Mouse (Mus musculus) heart, embryonic 16.5 days (tissue): ENCODE data around the gene Rassf2. TPM values are rescaled to one million over a fixed set of nuclear protein-coding genes. Genes with fewer than 3 reads are reported as not detected.
A peak's percentile ranks its signal among the peaks of the same experiment; 100 is the strongest.

Source experiments
- ATAC-seq: fragments of 200-750 bp; cut with Nextera tagmentation; replicated peaks from 2 replicates; pipeline ENCODE4 v1.8.0; 2017; ENCODE audit warnings: moderate number of reproducible peaks; ENCODE audit not compliant: insufficient read depth, low FRiP score; ENCODE audit errors: extremely low read depth
- H3K27ac ChIP-seq: fragments of 300-500 bp; sonication (generic); 2 replicates; pipeline ENCODE4 v1.5.1; 2014; ENCODE audit warnings: mild to moderate bottlenecking, low read length, control low read depth, moderate library complexity
- H3K27me3 ChIP-seq: fragments of 300-500 bp; sonication (generic); 2 replicates; pipeline ENCODE4 v1.6.1; 2014; ENCODE audit warnings: low read length, mixed read lengths; ENCODE audit not compliant: control insufficient read depth, insufficient read depth
- H3K36me3 ChIP-seq: fragments of 300-500 bp; sonication (generic); 2 replicates; pipeline ENCODE4 v1.6.1; 2014; ENCODE audit not compliant: control insufficient read depth, insufficient read depth
- H3K4me1 ChIP-seq: fragments of 300-500 bp; sonication (generic); 2 replicates; pipeline ENCODE4 v1.6.1; 2014; ENCODE audit warnings: low read length, mixed read lengths; ENCODE audit not compliant: control insufficient read depth, insufficient read depth
- H3K4me2 ChIP-seq: fragments of 300-500 bp; sonication (generic); 2 replicates; pipeline ENCODE4 v1.6.1; 2014; ENCODE audit warnings: low read depth, mild to moderate bottlenecking, control low read depth, low read length
- H3K4me3 ChIP-seq: fragments of 300-500 bp; sonication (generic); 2 replicates; pipeline ENCODE4 v1.5.1; 2014; ENCODE audit warnings: mild to moderate bottlenecking, control low read depth, low read length
- H3K9ac ChIP-seq: fragments of 300-500 bp; sonication (generic); 2 replicates; pipeline ENCODE4 v1.6.1; 2014; ENCODE audit warnings: low read length, control low read depth
- H3K9me3 ChIP-seq: fragments of 300-500 bp; sonication (generic); replicated peaks from 2 replicates; pipeline ENCODE4 v1.6.1; 2016; ENCODE audit warnings: low read length; ENCODE audit not compliant: control insufficient read depth
- WGBS: fragments of 180-500 bp; shearing (Covaris S2); extraction: QIAGEN DNeasy Blood & Tissue Kit; methylation state at CpG from one replicate; pipeline ENCODE4 v1.1.7; 2014; 5-methylcytosine and 5-hydroxymethylcytosine counted together
- polyA plus RNA-seq: library from polyadenylated mRNA; unstranded; fragments of >200 nt; fragmentation: Nextera tagmentation; extraction: Ambion mirVana; gene quantifications from 2 replicates; pipeline ENCODE4 v1.2.1, GENCODE M21; 2015

Gene Rassf2
- 10.6 and 12.5 TPM in 2 replicates for polyA plus RNA-seq

GRCm38 (mm10) chr2:132029646-132030417 is at the start of gene Rassf2:
Rassf2 (minus strand) TSS chr2:132030258.
- Histone ChIP-seq H3K4me1 (peaks cover 14% of the 10 kb centered on the region), H3K9me3 (no peaks in the 10 kb centered on the region), H3K27me3 (0 out of 2 replicates have a peak, but pooled peaks cover 5% of the 10 kb centered on the region), H3K36me3 (no peaks in the 10 kb centered on the region), H3K4me2 (peak within 1 kb of the TSS; percentile 98), H3K9ac (peak within 1 kb of the TSS; percentile 80), H3K27ac (peak within 1 kb of the TSS; percentile 79), H3K4me3 (peak within 1 kb of the TSS; percentile 74)
- ATAC-seq, result peak; percentile 87
- 0% methylated on average over 37 of the region's 48 CpGs for WGBS

- WGBS, result 32% methylated on average over 5 of the region's 5 CpGs
- no peak overlapping the region for H3K9ac ChIP-seq
- H3K9me3 ChIP-seq, result no peaks in the 10 kb centered on the region
- peaks cover 6% of the 10 kb centered on the region for H3K36me3 ChIP-seq
- peak overlapping the region; percentile 79 for H3K27ac ChIP-seq
- H3K4me2 ChIP-seq, result peak overlapping the region; percentile 8; the same call in 1 of the 2 replicates
- H3K4me1 ChIP-seq, result peaks cover 26% of the 10 kb centered on the region
- ATAC-seq, result peak; percentile 85
- no peaks in the 10 kb centered on the region for H3K27me3 ChIP-seq
- no peak overlapping the region for H3K4me3 ChIP-seq
Measured at GRCm38 (mm10) chr2:132079139-132079538, 49.1 kb upstream of the Rassf2 start.

- no peak for ATAC-seq
- WGBS, result 81% methylated on average over 3 of the region's 3 CpGs
- H3K4me2 ChIP-seq, result no peak overlapping the region
- peaks cover 9% of the 10 kb centered on the region for H3K4me1 ChIP-seq
- H3K4me3 ChIP-seq, result no peak overlapping the region
- H3K27me3 ChIP-seq, result no peaks in the 10 kb centered on the region
- H3K36me3 ChIP-seq, result peaks cover 17% of the 10 kb centered on the region
- no peak overlapping the region for H3K27ac ChIP-seq
- H3K9me3 ChIP-seq, result no peaks in the 10 kb centered on the region
- no peak overlapping the region for H3K9ac ChIP-seq
Measured at GRCm38 (mm10) chr2:132073052-132073451, 43.0 kb upstream of the Rassf2 start.

- WGBS, result 85% methylated on average over 10 of the region's 10 CpGs
- no peak overlapping the region for H3K4me3 ChIP-seq
- H3K9me3 ChIP-seq, result no peaks in the 10 kb centered on the region
- peaks cover 14% of the 10 kb centered on the region for H3K36me3 ChIP-seq
- H3K4me1 ChIP-seq, result no peaks in the 10 kb centered on the region
- ATAC-seq, result no peak
- H3K9ac ChIP-seq, result no peak overlapping the region
- no peak overlapping the region for H3K27ac ChIP-seq
- H3K4me2 ChIP-seq, result no peak overlapping the region
- H3K27me3 ChIP-seq, result no peaks in the 10 kb centered on the region
Measured at GRCm38 (mm10) chr2:132069985-132070735, 40.1 kb upstream of the Rassf2 start.

- H3K4me2 ChIP-seq, result no peak overlapping the region
- no peak overlapping the region for H3K27ac ChIP-seq
- peaks cover 8% of the 10 kb centered on the region; the same call in 1 of the 2 replicates for H3K4me1 ChIP-seq
- H3K9me3 ChIP-seq, result no peaks in the 10 kb centered on the region
- 0 out of 2 replicates have a peak, but pooled peaks cover 5% of the 10 kb centered on the region for H3K36me3 ChIP-seq
- no peak overlapping the region for H3K9ac ChIP-seq
- 52% methylated on average over 11 of the region's 11 CpGs for WGBS
- no peak overlapping the region for H3K4me3 ChIP-seq
- H3K27me3 ChIP-seq, result no peaks in the 10 kb centered on the region
- ATAC-seq, result peak; percentile 51; the same call in 1 of the 2 replicates
Measured at GRCm38 (mm10) chr2:132064185-132064831, 34.2 kb upstream of the Rassf2 start.

- no peak overlapping the region for H3K4me2 ChIP-seq
Measured at GRCm38 (mm10) chr2:132063776-132064175, 33.7 kb upstream of the Rassf2 start.

GRCm38 (mm10) chr2:132061884-132062283 is 31.8 kb upstream of the Rassf2 start:
- ATAC-seq, result no peak
- no peak overlapping the region for H3K4me2 ChIP-seq
- 93% methylated on average over 11 of the region's 11 CpGs for WGBS
- no peak overlapping the region for H3K9ac ChIP-seq
- no peaks in the 10 kb centered on the region for H3K9me3 ChIP-seq
- no peak overlapping the region for H3K27ac ChIP-seq
- H3K36me3 ChIP-seq, result peaks cover 19% of the 10 kb centered on the region
- H3K27me3 ChIP-seq, result no peaks in the 10 kb centered on the region
- H3K4me3 ChIP-seq, result no peak overlapping the region
- H3K4me1 ChIP-seq, result peaks cover 8% of the 10 kb centered on the region; the same call in 1 of the 2 replicates

More at GRCm38 (mm10) chr2:132063776-132064175, 33.7 kb upstream of the Rassf2 start:
- no peak overlapping the region for H3K4me3 ChIP-seq
- no peaks in the 10 kb centered on the region for H3K9me3 ChIP-seq
- H3K27me3 ChIP-seq, result no peaks in the 10 kb centered on the region
- ATAC-seq, result peak; percentile 21; the same call in 1 of the 2 replicates
- no peak overlapping the region for H3K27ac ChIP-seq
- 72% methylated on average over 3 of the region's 3 CpGs for WGBS
- peaks cover 8% of the 10 kb centered on the region; the same call in 1 of the 2 replicates for H3K4me1 ChIP-seq
- no peak overlapping the region for H3K9ac ChIP-seq
- 0 out of 2 replicates have a peak, but pooled peaks cover 5% of the 10 kb centered on the region for H3K36me3 ChIP-seq

GRCm38 (mm10) chr2:132059919-132060318 is 29.9 kb upstream of the Rassf2 start:
- H3K4me1 ChIP-seq, result peaks cover 22% of the 10 kb centered on the region
- no peak overlapping the region for H3K9ac ChIP-seq
- no peak overlapping the region for H3K27ac ChIP-seq
- 86% methylated on average over 8 of the region's 8 CpGs for WGBS
- no peaks in the 10 kb centered on the region for H3K27me3 ChIP-seq
- H3K9me3 ChIP-seq, result no peaks in the 10 kb centered on the region
- H3K36me3 ChIP-seq, result peaks cover 22% of the 10 kb centered on the region
- no peak for ATAC-seq
- no peak overlapping the region for H3K4me2 ChIP-seq
- no peak overlapping the region for H3K4me3 ChIP-seq
